Mouse (Mus musculus) C2C12 (cell line): ENCODE results near the gene Capn2. TPM values are rescaled to one million over a fixed set of nuclear protein-coding genes. Genes with fewer than 3 reads are reported as not detected.

Experiments
- H3K27me3 ChIP-seq: one replicate; pipeline ENCODE4 v1.6.1; 2011; ENCODE audit not compliant: control insufficient read depth, insufficient read depth, insufficient read length
- H3K36me3 ChIP-seq: one replicate; pipeline ENCODE4 v1.6.1; 2011; ENCODE audit not compliant: control insufficient read depth, insufficient read depth
- H3K4me3 ChIP-seq: one replicate; pipeline ENCODE4 v1.5.1; 2011; ENCODE audit warnings: mild to moderate bottlenecking, control low read depth; ENCODE audit not compliant: poor library complexity, insufficient read depth, severe bottlenecking
- H3K79me2 ChIP-seq: one replicate; pipeline ENCODE4 v1.6.1; 2011; ENCODE audit not compliant: control insufficient read depth, insufficient read depth
- H3K79me3 ChIP-seq: one replicate; pipeline ENCODE4 v1.6.1; 2011; ENCODE audit warnings: low read depth, control low read depth
- H3ac ChIP-seq: one replicate; pipeline ENCODE3; 2011; ENCODE audit warnings: low read depth; ENCODE audit not compliant: control insufficient read depth, insufficient read length
- CEBPB ChIP-seq: IDR thresholded peaks from one replicate; pipeline ENCODE4 v1.6.1; 2011; ENCODE audit warnings: low read depth, mild to moderate bottlenecking, control low read depth, moderate library complexity
- CTCF ChIP-seq: IDR thresholded peaks from one replicate; pipeline ENCODE4 v1.5.1; 2011; ENCODE audit not compliant: control insufficient read depth, insufficient read depth, insufficient read length
- FOSL1 ChIP-seq: IDR thresholded peaks from one replicate; pipeline ENCODE4 v1.8.0; 2011; ENCODE audit warnings: mild to moderate bottlenecking, low read length; ENCODE audit not compliant: poor library complexity, insufficient read depth, severe bottlenecking
- MAX ChIP-seq: IDR thresholded peaks from one replicate; pipeline ENCODE4 v1.6.1; 2011; ENCODE audit warnings: mild to moderate bottlenecking, control low read depth
- MYOD1 ChIP-seq: IDR thresholded peaks from one replicate; pipeline ENCODE4 v1.6.1; 2011; ENCODE audit warnings: low read depth; ENCODE audit not compliant: control insufficient read depth, insufficient read length
- MYOG ChIP-seq: IDR thresholded peaks from one replicate; pipeline ENCODE4 v1.6.1; 2011; ENCODE audit not compliant: control insufficient read depth, insufficient read length; ENCODE audit errors: extremely low read depth
- USF1 ChIP-seq: IDR thresholded peaks from one replicate; pipeline ENCODE4 v1.6.1; 2011; ENCODE audit warnings: low read depth, mild to moderate bottlenecking, control low read depth, moderate library complexity
- polyA plus RNA-seq: library from polyadenylated mRNA; unstranded; fragments of >200 nt; fragmentation: generic; extraction: Trizol; gene quantifications from one replicate; pipeline ENCODE4 v1.2.1, GENCODE M21; 2012; ENCODE audit warnings: missing spikeins

Gene Capn2
- polyA plus RNA-seq, 1 experiment: 171 TPM

DNA sequence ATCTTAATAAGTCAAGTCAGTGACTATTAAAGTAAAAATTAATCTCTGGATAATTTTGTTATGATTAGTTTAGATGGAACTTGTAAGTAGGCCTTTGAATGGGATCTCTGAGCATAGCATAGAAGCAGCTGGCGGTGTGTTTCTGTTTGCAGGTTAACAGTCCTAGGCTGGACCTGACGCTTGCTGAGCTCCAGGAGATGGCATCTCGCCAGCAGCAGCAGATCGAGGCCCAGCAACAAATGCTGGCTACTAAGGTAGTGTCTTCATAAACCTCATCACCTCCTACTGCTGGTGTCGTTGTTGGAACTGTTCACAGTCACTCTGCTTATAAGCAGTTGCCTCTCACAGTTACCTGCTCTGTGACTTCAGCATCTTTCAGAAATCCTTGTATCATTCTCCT is 80.7 kb downstream of the Capn2 start:
- TF ChIP-seq CTCF (no peak), MAX (no peak), CEBPB (no peak), MYOG (no peak), MYOD1 (no peak), FOSL1 (no peak), USF1 (no peak)
- peaks cover 50% of the 10 kb centered on the region for H3K36me3 ChIP-seq
- H3ac ChIP-seq: no peak overlapping the region
- no peaks in the 10 kb centered on the region for H3K79me2 ChIP-seq
- no peaks in the 10 kb centered on the region for H3K79me3 ChIP-seq
- no peak overlapping the region for H3K4me3 ChIP-seq
- H3K27me3 ChIP-seq: no peaks in the 10 kb centered on the region

DNA sequence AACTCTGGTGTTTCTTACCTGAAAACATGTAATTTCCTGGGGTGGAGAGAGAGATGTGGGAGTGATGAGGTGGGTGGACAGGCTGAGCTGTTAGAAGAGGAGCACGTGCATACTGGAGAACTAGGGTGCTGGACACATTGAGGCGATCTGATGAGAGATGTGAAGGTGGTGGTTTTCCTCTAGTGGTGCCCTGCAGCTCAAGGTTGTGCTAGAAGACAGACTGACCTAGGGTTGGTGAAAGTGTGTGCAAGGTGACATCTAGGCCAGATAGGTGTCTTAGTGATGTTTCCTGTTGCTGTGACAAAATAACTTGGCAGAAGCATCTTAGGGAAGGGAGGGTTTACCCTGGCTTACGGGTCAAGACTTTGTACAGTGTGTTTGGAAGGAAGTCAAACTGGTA is 85.3 kb downstream of the Capn2 start:
- Histone ChIP-seq H3K79me3 (peaks cover 2% of the 10 kb centered on the region), H3K79me2 (peaks cover 9% of the 10 kb centered on the region), H3ac (no peak overlapping the region), H3K27me3 (no peaks in the 10 kb centered on the region), H3K36me3 (peaks cover 30% of the 10 kb centered on the region), H3K4me3 (no peak overlapping the region)
- TF ChIP-seq MYOG (no peak), MYOD1 (no peak), MAX (no peak), FOSL1 (no peak)

DNA sequence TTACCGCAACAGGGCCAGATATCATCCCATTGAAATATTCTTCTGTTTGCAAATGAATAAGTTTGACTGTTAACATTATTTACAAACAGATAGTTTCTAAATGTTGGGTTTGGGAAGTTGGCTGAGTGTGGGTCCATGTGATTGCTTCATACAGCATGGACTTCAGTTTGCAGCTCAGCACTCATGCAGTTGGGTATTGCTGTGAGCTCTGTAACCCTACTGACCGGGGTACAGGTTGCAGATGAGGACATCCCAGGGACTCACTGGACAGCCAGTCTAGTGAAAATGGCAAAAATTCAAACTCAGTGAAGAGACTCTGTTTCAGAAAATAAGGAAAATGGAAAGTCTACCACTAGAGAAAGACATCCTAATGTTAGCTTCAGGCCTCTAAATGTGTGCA is 86.7 kb downstream of the Capn2 start:
- H3K4me3 ChIP-seq: no peak overlapping the region
- peaks cover 23% of the 10 kb centered on the region for H3K79me2 ChIP-seq
- H3ac ChIP-seq: no peak overlapping the region
- peaks cover 27% of the 10 kb centered on the region for H3K36me3 ChIP-seq
- H3K79me3 ChIP-seq: peaks cover 4% of the 10 kb centered on the region
- no peaks in the 10 kb centered on the region for H3K27me3 ChIP-seq
- no peak for TF ChIP-seq MAX
- TF ChIP-seq USF1: no peak
- TF ChIP-seq MYOG: no peak
- no peak for TF ChIP-seq CEBPB
- TF ChIP-seq FOSL1: no peak
- TF ChIP-seq MYOD1: no peak
- no peak for TF ChIP-seq CTCF

DNA sequence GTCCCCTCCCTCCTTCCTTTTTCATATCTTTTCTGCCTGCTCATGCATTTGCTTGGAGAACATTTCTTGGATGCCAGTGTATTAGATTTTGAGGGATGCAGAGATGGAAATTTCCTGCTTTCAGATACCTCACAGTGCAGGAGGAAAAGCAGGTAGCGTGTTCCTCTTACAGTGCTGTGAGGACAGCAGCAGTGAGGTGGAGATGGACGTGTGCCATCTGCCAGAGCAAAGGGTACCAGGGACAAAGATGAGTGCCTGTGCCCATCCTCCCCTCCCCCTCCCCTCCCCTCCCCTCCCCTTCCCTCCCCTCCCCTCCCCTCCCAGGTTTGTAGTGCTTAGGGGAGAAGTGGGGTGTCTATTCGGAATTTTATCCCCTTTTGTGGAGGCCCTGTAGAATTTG is 87.6 kb downstream of the Capn2 start:
- Histone ChIP-seq H3K4me3 (no peak overlapping the region), H3K27me3 (no peaks in the 10 kb centered on the region), H3K36me3 (peaks cover 19% of the 10 kb centered on the region), H3ac (no peak overlapping the region), H3K79me3 (peaks cover 9% of the 10 kb centered on the region), H3K79me2 (peaks cover 31% of the 10 kb centered on the region)
- no peak for TF ChIP-seq FOSL1
- TF ChIP-seq MYOG: no peak
- TF ChIP-seq USF1: no peak
- TF ChIP-seq MAX: no peak
- TF ChIP-seq CEBPB: no peak
- TF ChIP-seq MYOD1: no peak
- TF ChIP-seq CTCF: no peak

DNA sequence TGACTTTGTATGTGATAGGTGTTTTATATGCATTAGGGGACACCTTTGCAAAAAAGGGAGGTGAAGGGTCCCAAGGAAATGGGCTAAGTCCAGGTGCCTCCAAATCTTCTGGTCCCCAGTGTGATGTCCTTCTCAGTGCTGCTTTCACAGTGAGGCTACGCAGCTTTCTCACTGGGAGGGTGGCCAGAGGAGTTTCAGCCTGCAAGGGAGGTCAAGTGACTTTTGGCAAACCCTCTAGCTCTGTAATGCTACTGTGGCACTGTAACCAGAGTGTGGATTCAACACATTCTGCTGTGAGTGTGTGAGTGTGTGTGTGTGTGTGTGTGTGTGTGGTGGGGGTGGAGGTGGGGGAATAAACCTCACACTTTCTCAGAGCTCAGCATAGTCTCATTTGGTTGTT is 90.0 kb downstream of the Capn2 start:
- H3K36me3 ChIP-seq: peaks cover 13% of the 10 kb centered on the region
- TF ChIP-seq CEBPB (no peak), MYOG (no peak), USF1 (no peak)
- H3K79me3 ChIP-seq: peaks cover 17% of the 10 kb centered on the region
- no peak overlapping the region for H3ac ChIP-seq
- H3K79me2 ChIP-seq: peaks cover 47% of the 10 kb centered on the region
- no peak overlapping the region for H3K4me3 ChIP-seq
- H3K27me3 ChIP-seq: no peaks in the 10 kb centered on the region

DNA sequence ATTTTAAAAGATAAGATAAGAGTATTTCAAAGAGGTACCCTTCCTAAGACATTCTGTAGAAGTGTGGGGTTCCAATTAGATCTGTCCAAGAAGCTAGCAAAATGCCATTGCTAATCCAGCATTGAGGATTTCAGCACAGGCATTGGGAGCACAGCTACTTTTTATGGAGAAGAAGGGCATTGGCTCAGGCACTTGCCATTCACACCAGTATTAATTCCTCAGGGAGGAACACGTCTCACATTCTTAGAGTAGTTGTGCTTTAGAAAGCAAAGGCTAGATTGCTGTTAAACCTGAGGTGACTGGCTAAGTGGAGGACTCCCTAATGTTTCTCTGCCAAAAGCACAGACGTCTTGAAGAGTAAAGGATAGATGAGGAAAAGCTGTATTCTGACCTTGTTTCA is 91.0 kb downstream of the Capn2 start:
- no peak for TF ChIP-seq MAX
- TF ChIP-seq USF1: no peak
- no peak for TF ChIP-seq CTCF
- no peak for TF ChIP-seq MYOG
- no peak for TF ChIP-seq FOSL1
- no peak for TF ChIP-seq MYOD1
- no peak for TF ChIP-seq CEBPB
- Histone ChIP-seq H3K79me3 (peaks cover 17% of the 10 kb centered on the region), H3K4me3 (no peak overlapping the region), H3K27me3 (no peaks in the 10 kb centered on the region), H3K79me2 (peaks cover 56% of the 10 kb centered on the region), H3K36me3 (peaks cover 6% of the 10 kb centered on the region), H3ac (no peak overlapping the region)
